Mouse (Mus musculus) embryonic facial prominence, embryonic 15.5 days (tissue): ENCODE measurements around the gene Brpf3. TPM values are rescaled to one million over a fixed set of nuclear protein-coding genes. Genes with fewer than 3 reads are reported as not detected.
A peak's percentile ranks its signal among the peaks of the same experiment; 100 is the strongest.

Experiments
- ATAC-seq: fragments of 200-750 bp; cut with Nextera tagmentation; 2 replicates; pipeline ENCODE4 v1.8.0; 2017; ENCODE audit warnings: low read depth, moderate TSS enrichment; ENCODE audit not compliant: insufficient number of reproducible peaks, low FRiP score, low TSS enrichment
- H3K27ac ChIP-seq: fragments of 300-500 bp; sonication (generic); replicated peaks from 2 replicates; pipeline ENCODE4 v1.5.1; 2015; ENCODE audit warnings: mild to moderate bottlenecking, inconsistent platforms
- H3K27me3 ChIP-seq: fragments of 300-500 bp; sonication (generic); 2 replicates; pipeline ENCODE4 v1.6.1; 2015; ENCODE audit warnings: inconsistent platforms
- H3K36me3 ChIP-seq: fragments of 300-500 bp; sonication (generic); 2 replicates; pipeline ENCODE4 v1.6.1; 2015; ENCODE audit warnings: mild to moderate bottlenecking, inconsistent platforms
- H3K4me1 ChIP-seq: fragments of 300-500 bp; sonication (generic); 2 replicates; pipeline ENCODE4 v1.6.1; 2015; ENCODE audit warnings: inconsistent platforms
- H3K4me2 ChIP-seq: fragments of 300-500 bp; sonication (generic); replicated peaks from 2 replicates; pipeline ENCODE4 v1.6.1; 2015; ENCODE audit warnings: mild to moderate bottlenecking, inconsistent platforms
- H3K4me3 ChIP-seq: fragments of 300-500 bp; sonication (generic); replicated peaks from 2 replicates; pipeline ENCODE4 v1.5.1; 2015; ENCODE audit warnings: mild to moderate bottlenecking, inconsistent platforms
- H3K9ac ChIP-seq: fragments of 300-500 bp; sonication (generic); 2 replicates; pipeline ENCODE4 v1.6.1; 2015; ENCODE audit warnings: inconsistent platforms
- H3K9me3 ChIP-seq: fragments of 300-500 bp; sonication (generic); replicated peaks from 2 replicates; pipeline ENCODE4 v1.6.1; 2016; ENCODE audit warnings: inconsistent platforms
- WGBS: fragments of 180-500 bp; shearing (Covaris S2); methylation state at CpG from one replicate; pipeline ENCODE4 v1.1.7; 2015; 5-methylcytosine and 5-hydroxymethylcytosine counted together
- polyA plus RNA-seq: library from polyadenylated mRNA; unstranded; fragments of >200 nt; fragmentation: Nextera tagmentation; extraction: Ambion mirVana; gene quantifications from 2 replicates; pipeline ENCODE4 v1.2.1, GENCODE M21; 2015

The Brpf3 gene
- polyA plus RNA-seq, 1 experiment from 2014 or later, result 11.2 TPM

GRCm38 (mm10) chr17:28876331-28876730 lies 75.4 kb downstream of the Brpf3 start:
- ATAC-seq, result no peak
- H3K4me3 ChIP-seq, result peak overlapping the region; percentile 15; the same call in 1 of the 2 replicates
- H3K4me2 ChIP-seq, result peak overlapping the region; percentile 34
- peaks cover 23% of the 10 kb centered on the region for H3K4me1 ChIP-seq
- WGBS, result 63% methylated on average over 5 of the region's 5 CpGs
- no peaks in the 10 kb centered on the region for H3K36me3 ChIP-seq
- peaks cover 3% of the 10 kb centered on the region; the same call in 1 of the 2 replicates for H3K27me3 ChIP-seq
- no peak overlapping the region for H3K27ac ChIP-seq
- no peak overlapping the region for H3K9ac ChIP-seq
- H3K9me3 ChIP-seq, result no peaks in the 10 kb centered on the region

- Histone ChIP-seq H3K36me3 (no peaks in the 10 kb centered on the region), H3K4me3 (peak overlapping the region; percentile 15; the same call in 1 of the 2 replicates), H3K9ac (no peak overlapping the region), H3K27ac (no peak overlapping the region), H3K4me1 (peaks cover 23% of the 10 kb centered on the region), H3K4me2 (peak overlapping the region; percentile 34), H3K9me3 (no peaks in the 10 kb centered on the region), H3K27me3 (peaks cover 5% of the 10 kb centered on the region; the same call in 1 of the 2 replicates)
- 14% methylated on average over 19 of the region's 19 CpGs for WGBS
- no peak for ATAC-seq
Observed at GRCm38 (mm10) chr17:28876821-28877220, 75.9 kb downstream of the Brpf3 start.

GRCm38 (mm10) chr17:28879931-28880391 lies 79.1 kb downstream of the Brpf3 start:
- no peak overlapping the region; the same call in 1 of the 2 replicates for H3K4me3 ChIP-seq
- H3K4me1 ChIP-seq, result peaks cover 23% of the 10 kb centered on the region
- ATAC-seq, result no peak
- H3K27ac ChIP-seq, result no peak overlapping the region
- peaks cover 5% of the 10 kb centered on the region; the same call in 1 of the 2 replicates for H3K27me3 ChIP-seq
- 4% methylated on average over 18 of the region's 18 CpGs for WGBS
- no peak overlapping the region for H3K9ac ChIP-seq
- H3K9me3 ChIP-seq, result no peaks in the 10 kb centered on the region
- peak overlapping the region; percentile 38 for H3K4me2 ChIP-seq
- no peaks in the 10 kb centered on the region for H3K36me3 ChIP-seq

- no peak for ATAC-seq
- 2% methylated on average over 12 of the region's 12 CpGs for WGBS
- Histone ChIP-seq H3K9me3 (no peaks in the 10 kb centered on the region), H3K4me1 (peaks cover 8% of the 10 kb centered on the region), H3K27me3 (peaks cover 5% of the 10 kb centered on the region; the same call in 1 of the 2 replicates), H3K9ac (no peak overlapping the region), H3K27ac (no peak overlapping the region), H3K4me3 (no peak overlapping the region), H3K4me2 (peak overlapping the region; percentile 33), H3K36me3 (no peaks in the 10 kb centered on the region)
Observed at GRCm38 (mm10) chr17:28882316-28882715, 81.4 kb downstream of the Brpf3 start.

GRCm38 (mm10) chr17:28882810-28883209 lies 81.9 kb downstream of the Brpf3 start:
- Histone ChIP-seq H3K4me2 (peak overlapping the region; percentile 33), H3K27me3 (peaks cover 5% of the 10 kb centered on the region; the same call in 1 of the 2 replicates), H3K4me3 (no peak overlapping the region), H3K4me1 (peaks cover 8% of the 10 kb centered on the region), H3K9me3 (no peaks in the 10 kb centered on the region), H3K27ac (no peak overlapping the region), H3K36me3 (no peaks in the 10 kb centered on the region), H3K9ac (no peak overlapping the region)
- no peak for ATAC-seq
- 58% methylated on average over 8 of the region's 8 CpGs for WGBS

- 64% methylated on average over 10 of the region's 10 CpGs for WGBS
- no peaks in the 10 kb centered on the region for H3K9me3 ChIP-seq
- no peak for ATAC-seq
Observed at GRCm38 (mm10) chr17:28883941-28884516, 83.1 kb downstream of the Brpf3 start.

GRCm38 (mm10) chr17:28885231-28885630 lies 84.3 kb downstream of the Brpf3 start:
- no peak overlapping the region for H3K4me2 ChIP-seq
- no peak overlapping the region for H3K4me3 ChIP-seq
- H3K36me3 ChIP-seq, result no peaks in the 10 kb centered on the region
- peaks cover 5% of the 10 kb centered on the region; the same call in 1 of the 2 replicates for H3K27me3 ChIP-seq
- H3K9ac ChIP-seq, result no peak overlapping the region
- peaks cover 4% of the 10 kb centered on the region for H3K4me1 ChIP-seq
- 81% methylated on average over 8 of the region's 8 CpGs for WGBS
- H3K9me3 ChIP-seq, result no peaks in the 10 kb centered on the region
- no peak overlapping the region for H3K27ac ChIP-seq
- ATAC-seq, result no peak

More at GRCm38 (mm10) chr17:28883941-28884516, 83.1 kb downstream of the Brpf3 start:
- Histone ChIP-seq H3K4me1 (peaks cover 8% of the 10 kb centered on the region), H3K27me3 (peaks cover 5% of the 10 kb centered on the region; the same call in 1 of the 2 replicates), H3K4me2 (no peak overlapping the region), H3K9ac (no peak overlapping the region), H3K4me3 (no peak overlapping the region), H3K36me3 (no peaks in the 10 kb centered on the region), H3K27ac (no peak overlapping the region)

- Histone ChIP-seq H3K4me3 (no peak overlapping the region), H3K4me2 (no peak overlapping the region), H3K27ac (no peak overlapping the region), H3K27me3 (peaks cover 3% of the 10 kb centered on the region; the same call in 1 of the 2 replicates), H3K9me3 (no peaks in the 10 kb centered on the region), H3K36me3 (no peaks in the 10 kb centered on the region), H3K4me1 (0 out of 2 replicates have a peak, but pooled peaks cover 3% of the 10 kb centered on the region), H3K9ac (no peak overlapping the region)
- WGBS, result 80% methylated on average over 8 of the region's 8 CpGs
- ATAC-seq, result no peak
Observed at GRCm38 (mm10) chr17:28886266-28886665, 85.4 kb downstream of the Brpf3 start.

Other genes starting within 250 kb of the Brpf3 start
- not detected in 2 replicates for gene Clps, start 240.3 kb upstream of the Brpf3 start, polyA plus RNA-seq
- gene Lhfpl5, start 225.4 kb upstream of the Brpf3 start, polyA plus RNA-seq, result 0.59 and 0.64 TPM in 2 replicates
- gene Srpk1, start 178.4 kb upstream of the Brpf3 start, polyA plus RNA-seq, result 87.9 and 93.9 TPM in 2 replicates
- 0.35 and 0.80 TPM in 2 replicates for gene Slc26a8, start 110.9 kb upstream of the Brpf3 start, polyA plus RNA-seq
- gene Mapk14, start 109.8 kb upstream of the Brpf3 start, polyA plus RNA-seq, result 46.7 and 48.1 TPM in 2 replicates
- gene AC170998.1, start 75.0 kb upstream of the Brpf3 start, polyA plus RNA-seq, result 2.3 and 3.4 TPM in 2 replicates
- 107 and 118 TPM in 2 replicates for gene Mapk13, start 31.8 kb upstream of the Brpf3 start, polyA plus RNA-seq
- gene Pnpla1, start 57.3 kb downstream of the Brpf3 start, polyA plus RNA-seq, result 6.7 and 7.9 TPM in 2 replicates
- gene 4930539E08Rik, start 114.2 kb downstream of the Brpf3 start, polyA plus RNA-seq, result 0.28 and 0.45 TPM in 2 replicates
- gene Pxt1, start 142.8 kb downstream of the Brpf3 start, polyA plus RNA-seq, result 0.21 TPM in 1 of 2 replicates, not detected in the other
- gene Kctd20, start 150.9 kb downstream of the Brpf3 start, polyA plus RNA-seq, result 88.2 and 90.9 TPM in 2 replicates
- gene Stk38, start 206.9 kb downstream of the Brpf3 start, polyA plus RNA-seq, result 111 and 122 TPM in 2 replicates
- 485 and 487 TPM in 2 replicates for gene Srsf3, start 231.5 kb downstream of the Brpf3 start, polyA plus RNA-seq